Mouse (Mus musculus): ENCODE results near the gene Aldoart2.

DNA sequence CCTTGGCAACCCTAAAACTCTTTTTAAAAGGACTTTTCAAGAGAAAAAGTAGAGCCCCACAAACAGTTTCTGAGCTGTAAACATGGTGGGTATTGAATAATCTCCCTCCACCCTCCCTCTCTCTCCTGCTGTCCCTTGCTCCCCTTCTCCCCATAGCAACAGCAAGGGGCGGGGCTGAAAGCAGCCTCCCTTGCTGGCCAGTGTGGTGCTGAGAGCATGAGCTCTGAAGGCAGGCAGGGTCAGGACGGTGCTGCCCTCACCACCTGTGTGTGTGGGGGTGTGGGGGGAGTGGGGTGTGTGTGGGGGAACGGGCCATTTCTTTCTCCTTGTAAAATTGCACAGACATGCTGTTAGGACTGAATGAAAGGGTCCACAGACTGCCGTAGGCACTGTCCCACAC is 42.9 kb downstream of the Aldoart2 start:
- TF ChIP-seq CTCF (conservative IDR thresholded peaks at IDR 0.05; ENCODE audit: low read length) = no peak
- no peak for TF ChIP-seq POU5F1 (IDR thresholded peaks at IDR 0.05; ENCODE audit: borderline replicate concordance, low read length)

Measured in E14TG2a.4 (cell line).